Mouse (Mus musculus) fibroblast of lung, adult 2 months (primary cell): ENCODE measurements around the gene Fastkd3.
"Not testable (repeated sequence)": the region's sequence is repeated elsewhere in the genome, so short reads cannot be mapped to it uniquely, and the experiment has no call there.

Source experiments
- DNase-seq: peaks from one replicate; pipeline ENCODE4 v3.0.0-alpha.2; 2011; ENCODE audit warnings: low read depth

Fastkd3 gene

GRCm38 (mm10) chr13:68581747-68582516 lies at the start of gene Fastkd3, which contains the start of gene Mtrr:
Gene Fastkd3 (plus strand): TSS chr13:68582234.
Gene Mtrr (minus strand): TSS chr13:68582149.
- peak; percentile 87 for DNase-seq

- DNase-seq = not testable (repeated sequence)
These were observed 28.6 kb upstream of the Fastkd3 start for GRCm38 (mm10) chr13:68553391-68553790.

GRCm38 (mm10) chr13:68568110-68568509 lies 13.9 kb upstream of the Fastkd3 start:
- no peak for DNase-seq

GRCm38 (mm10) chr13:68568548-68568947 lies 13.5 kb upstream of the Fastkd3 start:
- no peak for DNase-seq

GRCm38 (mm10) chr13:68569589-68570336 lies 12.3 kb upstream of the Fastkd3 start:
- DNase-seq = peak; percentile 25

DNA sequence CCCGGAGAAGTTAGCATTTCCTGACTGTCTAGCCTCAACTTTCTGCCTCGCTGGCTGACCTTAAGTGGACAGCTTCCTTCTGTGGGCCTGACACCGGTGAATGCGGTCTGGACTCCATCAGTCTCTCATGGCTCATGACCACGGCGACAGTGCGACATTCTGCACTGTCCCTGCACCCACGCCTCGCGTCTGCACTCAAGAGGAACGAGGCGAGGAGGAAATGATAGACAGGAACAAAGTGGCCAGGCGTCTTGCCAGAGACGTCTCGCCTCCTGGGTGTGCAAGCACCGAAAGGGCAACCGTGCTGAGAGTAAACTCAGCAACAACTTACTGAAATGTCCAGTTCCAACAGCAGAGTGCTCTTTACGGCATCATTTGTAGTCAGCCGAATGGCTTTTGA lies 9.8 kb upstream of the Fastkd3 start:
- no peak for DNase-seq

- no peak for DNase-seq
These were observed 8.8 kb upstream of the Fastkd3 start for GRCm38 (mm10) chr13:68572966-68573913.

DNA sequence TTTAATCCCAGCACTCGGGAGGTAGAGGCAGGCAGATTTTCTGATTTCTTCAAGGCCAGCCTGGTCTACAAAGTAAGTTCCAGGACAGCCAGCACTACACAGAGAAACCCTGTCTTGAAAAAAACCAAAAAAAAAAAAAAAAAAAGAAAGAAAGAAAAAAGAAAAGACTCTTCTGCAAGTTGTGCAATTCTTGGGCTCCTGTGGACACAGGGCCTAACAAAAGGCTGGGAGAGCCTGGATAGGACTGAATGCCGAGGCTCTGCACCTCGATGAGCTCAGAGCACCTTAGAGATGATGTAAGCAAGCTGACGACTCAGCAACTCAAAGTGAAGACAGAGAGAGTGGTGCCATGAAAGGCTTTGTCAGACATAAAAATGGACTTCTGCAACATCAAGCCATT lies 7.6 kb upstream of the Fastkd3 start:
- no peak for DNase-seq

- DNase-seq = no peak
These were observed 4.1 kb upstream of the Fastkd3 start for GRCm38 (mm10) chr13:68577945-68578344.

- no peak for DNase-seq
These were observed 821 bp upstream of the Fastkd3 start for GRCm38 (mm10) chr13:68581086-68581740.

DNA sequence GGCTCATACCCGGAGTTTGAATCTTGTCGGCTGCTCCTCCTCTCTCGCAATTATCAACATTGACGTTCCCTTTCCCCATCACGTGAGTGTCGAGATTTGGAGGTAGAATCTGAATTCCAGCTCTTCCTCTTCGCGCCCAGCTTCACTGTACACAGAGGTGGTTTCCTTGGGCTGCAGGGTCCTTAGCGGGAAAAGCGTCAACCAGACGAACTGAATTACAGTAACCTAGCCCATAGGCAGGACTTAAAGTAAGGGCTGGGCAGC lies 415 bp downstream of the Fastkd3 start:
- no peak for DNase-seq

GRCm38 (mm10) chr13:68583961-68584360 lies 1.9 kb downstream of the Fastkd3 start:
- DNase-seq = no peak

GRCm38 (mm10) chr13:68585441-68585840 lies 3.4 kb downstream of the Fastkd3 start:
- DNase-seq = no peak

GRCm38 (mm10) chr13:68588352-68588751 lies 6.3 kb downstream of the Fastkd3 start:
- no peak for DNase-seq

DNA sequence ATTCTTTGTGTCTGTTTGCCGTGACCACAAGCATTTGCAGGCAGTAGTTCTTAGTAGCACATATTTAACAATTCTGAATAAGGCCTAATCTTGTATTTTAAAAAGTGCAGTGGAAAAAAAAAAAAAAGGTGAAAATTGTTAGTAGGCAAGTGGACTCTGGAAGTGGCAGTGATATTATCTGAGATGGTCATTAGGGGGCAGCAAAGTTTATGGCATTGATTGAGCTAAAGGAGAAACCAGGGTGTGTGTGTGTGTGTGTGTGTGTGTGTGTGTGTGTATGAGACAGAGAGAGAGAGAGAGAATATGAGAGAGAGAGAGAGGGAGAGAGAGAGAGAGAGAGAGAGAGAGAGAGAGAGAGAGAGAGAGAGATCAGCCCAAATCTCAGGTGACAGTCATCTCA lies 11.8 kb downstream of the Fastkd3 start:
- no peak for DNase-seq

GRCm38 (mm10) chr13:68597199-68597598 lies 15.2 kb downstream of the Fastkd3 start, which contains the start of gene 1700001L19Rik:
Gene 1700001L19Rik (plus strand): TSS chr13:68597421.
- no peak for DNase-seq

DNA sequence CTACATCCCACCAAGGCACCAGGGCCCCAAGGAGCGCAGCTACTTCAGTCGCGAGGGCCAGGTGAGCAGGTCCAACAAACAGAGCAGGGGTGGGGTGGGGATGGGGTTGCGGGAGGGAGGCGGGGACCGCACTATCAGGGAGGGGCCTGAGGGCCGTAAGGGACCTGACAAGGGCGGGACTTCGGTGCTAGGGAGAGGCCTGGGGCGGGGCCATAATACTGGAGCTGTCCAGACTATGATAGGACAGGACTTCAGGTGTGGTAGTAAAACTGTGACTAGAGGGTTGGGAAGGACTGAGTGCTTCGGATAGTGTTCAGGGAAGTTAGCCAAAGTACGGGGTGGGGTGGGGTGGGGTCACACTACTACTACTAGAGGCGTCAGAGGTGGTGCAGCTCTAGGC lies 15.6 kb downstream of the Fastkd3 start:
- DNase-seq = no peak

- no peak for DNase-seq
These were observed 16.9 kb downstream of the Fastkd3 start for GRCm38 (mm10) chr13:68598953-68599352.

DNA sequence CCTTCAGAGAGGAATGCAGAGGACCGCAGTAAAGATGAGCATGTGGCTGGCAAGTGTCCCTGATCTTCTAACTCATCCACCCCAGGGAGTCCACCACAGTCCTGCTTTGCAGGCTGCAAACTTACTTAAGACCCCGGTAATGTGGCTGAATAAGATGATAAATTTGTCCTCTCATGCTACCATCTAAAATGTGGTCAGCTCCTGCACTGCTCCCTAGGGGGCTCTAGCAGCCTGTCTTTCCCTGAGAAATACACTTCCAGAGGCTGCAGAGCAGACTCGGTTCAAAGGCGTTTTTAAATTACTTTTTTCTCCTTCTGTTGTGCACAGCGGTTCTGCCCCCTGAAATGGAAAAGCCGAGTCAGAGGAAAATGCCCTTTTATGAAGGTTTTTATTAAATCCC lies 19.1 kb downstream of the Fastkd3 start:
- DNase-seq = no peak

- no peak for DNase-seq
These were observed 21.1 kb downstream of the Fastkd3 start for GRCm38 (mm10) chr13:68603085-68603484.

DNA sequence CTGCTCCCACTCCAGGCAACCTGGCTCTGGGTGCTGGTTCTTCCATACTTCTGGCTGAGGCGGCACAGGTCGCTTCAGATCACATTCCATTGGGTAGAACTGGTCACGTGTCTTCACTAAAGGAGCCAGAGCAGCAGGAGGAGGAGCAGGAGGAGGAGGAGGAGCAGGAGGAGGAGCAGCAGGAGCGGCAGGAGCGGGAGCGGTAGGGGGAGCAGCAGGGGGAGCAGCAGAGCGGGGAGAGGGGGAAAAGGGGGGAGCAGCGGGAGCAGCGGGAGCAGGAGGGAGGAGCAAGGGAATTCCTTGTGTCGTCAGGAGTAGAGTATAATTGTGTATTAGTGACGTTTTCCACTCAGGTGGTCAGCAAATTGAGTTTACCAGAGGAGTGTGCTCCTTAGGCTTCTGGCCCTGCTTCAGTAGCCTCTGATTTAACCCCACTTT lies 23.7 kb downstream of the Fastkd3 start:
- DNase-seq = no peak
